Mouse (Mus musculus) midbrain, postnatal 0 days (tissue): ENCODE results near the gene Stard10. TPM values are rescaled to one million over a fixed set of nuclear protein-coding genes. Genes with fewer than 3 reads are reported as not detected.

Experiments
- ATAC-seq: fragments of 200-750 bp; cut with Nextera tagmentation; 2 replicates; pipeline ENCODE4 v1.8.0; 2017; ENCODE audit warnings: moderate number of reproducible peaks, mild to moderate bottlenecking, moderate TSS enrichment, moderate library complexity; ENCODE audit not compliant: low FRiP score
- DNase-seq: peaks from one replicate; pipeline ENCODE4 v3.0.0-alpha.2; 2015; ENCODE audit warnings: low spot score
- H3K27ac ChIP-seq: fragments of 300-500 bp; sonication (generic); 2 replicates; pipeline ENCODE4 v1.5.1; 2014; ENCODE audit warnings: low read depth, mild to moderate bottlenecking, low read length, mixed read lengths
- H3K27me3 ChIP-seq: fragments of 300-500 bp; sonication (generic); 2 replicates; pipeline ENCODE4 v1.6.1; 2014; ENCODE audit warnings: low read length, control low read depth, mixed read lengths; ENCODE audit not compliant: insufficient read depth
- H3K36me3 ChIP-seq: fragments of 300-500 bp; sonication (generic); 2 replicates; pipeline ENCODE4 v1.6.1; 2014; ENCODE audit warnings: low read length, control low read depth, mixed read lengths; ENCODE audit not compliant: insufficient read depth
- H3K4me1 ChIP-seq: fragments of 300-500 bp; sonication (generic); 2 replicates; pipeline ENCODE4 v1.6.1; 2014; ENCODE audit warnings: mild to moderate bottlenecking, control low read depth, antibody characterized with exemption, low read length, mixed read lengths; ENCODE audit not compliant: insufficient read depth
- H3K4me2 ChIP-seq: fragments of 300-500 bp; sonication (generic); 2 replicates; pipeline ENCODE4 v1.6.1; 2014; ENCODE audit warnings: low read depth, mild to moderate bottlenecking, low read length, mixed read lengths; ENCODE audit not compliant: poor library complexity, severe bottlenecking
- H3K4me3 ChIP-seq: fragments of 300-500 bp; sonication (generic); 2 replicates; pipeline ENCODE4 v1.5.1; 2014; ENCODE audit warnings: low read depth, mild to moderate bottlenecking, low read length, moderate library complexity
- H3K9ac ChIP-seq: fragments of 300-500 bp; sonication (generic); replicated peaks from 2 replicates; pipeline ENCODE4 v1.6.1; 2014; ENCODE audit warnings: mild to moderate bottlenecking, low read length, moderate library complexity, mixed read lengths; ENCODE audit not compliant: poor library complexity, severe bottlenecking
- H3K9me3 ChIP-seq: fragments of 300-500 bp; sonication (generic); 2 replicates; pipeline ENCODE4 v1.6.1; 2016; ENCODE audit warnings: low read length, control low read depth
- CTCF ChIP-seq: IDR thresholded peaks from 2 replicates; pipeline ENCODE4 v1.5.1; 2016; ENCODE audit warnings: antibody characterized with exemption, mild to moderate bottlenecking
- WGBS: fragments of 180-500 bp; shearing (Covaris S2); extraction: QIAGEN DNeasy Blood & Tissue Kit; methylation state at CpG from one replicate; pipeline ENCODE4 v1.1.7; 2014; 5-methylcytosine and 5-hydroxymethylcytosine counted together
- polyA plus RNA-seq: library from polyadenylated mRNA; unstranded; fragments of >200 nt; fragmentation: Nextera tagmentation; extraction: Ambion mirVana; gene quantifications from 2 replicates; pipeline ENCODE4 v1.2.1, GENCODE M21; 2015
- total RNA-seq: library from RNA; depleted of rRNA; stranded (reverse); fragments of >200 nt; gene quantifications from 2 replicates; pipeline ENCODE4 v1.2.3, GENCODE M21; 2014

Stard10 gene
- total and polyA plus RNA-seq, 2 experiments from 2014 or later = 11.0 to 47.7 TPM

DNA sequence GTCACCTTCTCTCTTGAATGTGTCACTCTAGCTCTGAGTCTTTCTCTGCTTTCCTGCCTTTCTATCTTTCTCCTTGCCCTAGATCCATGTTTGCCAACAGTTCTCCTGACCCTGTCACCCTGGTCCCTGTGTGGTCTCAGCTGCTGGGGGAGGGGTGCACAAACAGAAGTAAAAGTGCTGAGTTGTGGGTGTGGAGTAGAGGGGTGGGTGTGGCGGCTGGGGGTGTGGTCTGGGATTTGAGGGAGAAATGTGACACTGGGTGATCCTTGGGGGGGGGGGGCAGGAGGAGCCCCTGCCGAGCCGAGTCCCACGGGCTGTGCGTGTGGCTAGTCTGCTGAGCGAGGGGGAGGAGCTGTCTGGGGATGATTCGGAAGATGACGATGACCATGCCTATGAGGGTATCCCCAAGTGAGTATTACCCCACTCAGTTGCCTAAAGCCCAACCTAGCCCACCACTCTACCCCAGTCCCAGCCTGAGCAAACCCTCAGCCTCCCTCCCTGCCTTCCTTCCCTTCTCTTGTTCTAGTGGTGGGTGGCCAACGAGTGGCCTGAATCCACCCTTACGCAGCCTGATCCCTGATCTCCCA, 69.1 kb downstream of the Stard10 start:
- Histone ChIP-seq H3K4me2 (no peak overlapping the region), H3K27ac (no peak overlapping the region), H3K4me3 (no peak overlapping the region), H3K9me3 (no peaks in the 10 kb centered on the region), H3K9ac (no peak overlapping the region), H3K4me1 (no peaks in the 10 kb centered on the region), H3K27me3 (no peaks in the 10 kb centered on the region), H3K36me3 (no peaks in the 10 kb centered on the region)
- DNase-seq = no peak
- WGBS = 64% methylated on average over 10 of the region's 10 CpGs
- no peak for TF ChIP-seq CTCF
- ATAC-seq = no peak

DNA sequence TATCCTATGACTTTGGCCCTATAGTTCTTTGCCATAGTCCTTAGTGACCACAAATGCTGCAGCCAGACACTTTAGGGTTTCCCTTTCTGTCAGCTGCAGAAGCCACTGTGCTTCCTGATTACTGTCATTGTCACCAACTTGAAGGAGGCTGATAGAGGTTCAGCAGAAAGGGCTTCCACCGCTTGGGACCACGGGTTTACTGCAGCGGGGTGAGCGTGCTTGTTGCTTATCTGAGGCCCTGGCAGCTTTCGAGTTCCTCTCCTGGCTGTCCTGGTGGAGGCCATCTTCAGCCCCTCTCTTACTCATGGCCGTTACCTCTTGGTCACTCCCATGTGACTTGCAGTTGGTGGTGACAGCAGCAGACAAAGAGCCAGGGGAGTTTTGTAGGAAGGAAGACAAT, 72.4 kb downstream of the Stard10 start:
- Histone ChIP-seq H3K9ac (no peak overlapping the region), H3K27me3 (no peaks in the 10 kb centered on the region), H3K4me2 (no peak overlapping the region), H3K27ac (no peak overlapping the region), H3K9me3 (no peaks in the 10 kb centered on the region), H3K4me1 (no peaks in the 10 kb centered on the region), H3K4me3 (no peak overlapping the region), H3K36me3 (no peaks in the 10 kb centered on the region)
- no peak for DNase-seq
- 88% methylated on average over 6 of the region's 6 CpGs for WGBS
- TF ChIP-seq CTCF = no peak
- no peak for ATAC-seq

GRCm38 (mm10) chr7:101391909-101392479, 75.1 kb downstream of the Stard10 start:
- no peak overlapping the region for H3K27ac ChIP-seq
- 74% methylated on average over 4 of the region's 4 CpGs for WGBS
- no peaks in the 10 kb centered on the region for H3K36me3 ChIP-seq
- ATAC-seq = no peak
- H3K4me3 ChIP-seq = no peak overlapping the region
- TF ChIP-seq CTCF = no peak
- no peaks in the 10 kb centered on the region for H3K27me3 ChIP-seq
- DNase-seq = no peak
- no peaks in the 10 kb centered on the region for H3K4me1 ChIP-seq
- H3K4me2 ChIP-seq = no peak overlapping the region
- H3K9me3 ChIP-seq = no peaks in the 10 kb centered on the region
- H3K9ac ChIP-seq = no peak overlapping the region

- Histone ChIP-seq H3K4me3 (no peak overlapping the region), H3K9ac (no peak overlapping the region), H3K9me3 (no peaks in the 10 kb centered on the region), H3K4me1 (no peaks in the 10 kb centered on the region), H3K4me2 (no peak overlapping the region), H3K27ac (no peak overlapping the region), H3K27me3 (no peaks in the 10 kb centered on the region), H3K36me3 (no peaks in the 10 kb centered on the region)
- 60% methylated on average over 4 of the region's 4 CpGs for WGBS
- DNase-seq = no peak
- no peak for TF ChIP-seq CTCF
- no peak for ATAC-seq
Measured at GRCm38 (mm10) chr7:101393015-101393414, 76.1 kb downstream of the Stard10 start.

- Histone ChIP-seq H3K4me2 (no peak overlapping the region), H3K4me1 (no peaks in the 10 kb centered on the region), H3K9me3 (no peaks in the 10 kb centered on the region), H3K27me3 (no peaks in the 10 kb centered on the region), H3K4me3 (no peak overlapping the region), H3K36me3 (no peaks in the 10 kb centered on the region), H3K9ac (no peak overlapping the region), H3K27ac (no peak overlapping the region)
- 48% methylated on average over 8 of the region's 8 CpGs for WGBS
- no peak for DNase-seq
- no peak for ATAC-seq
- no peak for TF ChIP-seq CTCF
Measured at GRCm38 (mm10) chr7:101393694-101394504, 77.0 kb downstream of the Stard10 start.

GRCm38 (mm10) chr7:101394569-101394968, 77.7 kb downstream of the Stard10 start:
- no peak overlapping the region for H3K27ac ChIP-seq
- no peaks in the 10 kb centered on the region for H3K9me3 ChIP-seq
- no peaks in the 10 kb centered on the region for H3K27me3 ChIP-seq
- no peak for TF ChIP-seq CTCF
- no peaks in the 10 kb centered on the region for H3K36me3 ChIP-seq
- H3K4me3 ChIP-seq = no peak overlapping the region
- H3K4me1 ChIP-seq = no peaks in the 10 kb centered on the region
- H3K9ac ChIP-seq = no peak overlapping the region
- no peak for DNase-seq
- 67% methylated on average over 3 of the region's 3 CpGs for WGBS
- H3K4me2 ChIP-seq = no peak overlapping the region
- ATAC-seq = no peak
